Mouse (Mus musculus) kidney, postnatal 14 days (tissue): ENCODE data around the gene Traf3ip1.

Experiments
- DNase-seq: peaks from one replicate; pipeline ENCODE4 v3.0.0; 2022; ENCODE audit warnings: mixed read lengths

Gene Traf3ip1

GRCm38 (mm10) chr1:91537786-91538569 is 43.5 kb downstream of the Traf3ip1 start:
- no peak for DNase-seq

DNA sequence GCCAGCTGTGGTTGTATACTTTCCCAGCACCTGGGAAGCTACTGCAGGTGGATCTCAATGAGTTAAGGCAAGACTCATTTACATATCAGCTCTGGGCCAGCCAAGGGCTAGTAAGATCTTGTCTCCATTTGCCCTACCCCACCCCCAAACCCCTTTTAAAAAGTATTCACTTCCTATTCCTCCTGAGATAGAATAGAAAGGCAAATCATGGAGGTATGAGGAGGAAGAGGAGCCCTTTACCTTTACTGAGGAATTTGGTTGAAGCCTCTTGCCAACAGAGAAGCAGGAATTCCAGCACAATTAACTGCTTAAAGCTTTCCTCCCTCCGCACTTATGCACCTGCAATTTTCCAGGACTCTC is 44.1 kb downstream of the Traf3ip1 start:
- DNase-seq: no peak

- no peak for DNase-seq
Measured at GRCm38 (mm10) chr1:91539246-91539645, 44.8 kb downstream of the Traf3ip1 start.

GRCm38 (mm10) chr1:91539704-91540270 is 45.3 kb downstream of the Traf3ip1 start:
- DNase-seq: peak; percentile 36

DNA sequence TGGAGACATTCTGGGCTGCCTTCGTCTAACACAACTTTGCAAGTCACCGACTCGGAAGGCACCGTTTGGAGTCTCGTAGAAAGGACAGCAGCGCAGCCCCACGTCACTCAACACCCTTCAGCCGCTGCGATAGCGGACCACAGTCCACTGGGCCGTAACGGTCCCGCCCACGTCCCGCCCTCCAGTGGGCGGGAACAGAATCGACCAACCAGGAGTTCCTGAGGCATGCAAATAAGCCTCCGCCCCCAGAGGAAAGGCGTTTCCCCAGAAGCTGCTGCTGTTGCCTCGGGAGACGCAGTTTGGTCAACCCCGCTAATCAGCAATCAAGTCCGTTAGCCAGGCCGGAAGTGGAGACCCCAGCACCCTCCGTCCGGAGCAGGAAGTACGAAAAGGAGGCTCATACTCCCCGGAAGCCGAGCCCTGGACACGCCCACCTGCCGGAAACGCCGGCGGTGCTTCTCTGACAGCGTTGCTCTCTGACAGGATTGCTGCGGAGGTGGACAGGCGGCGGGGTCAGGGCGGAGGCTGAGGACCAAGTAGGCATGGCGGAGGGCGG is 45.9 kb downstream of the Traf3ip1 start, which contains the start of gene Asb1:
TSS of gene Asb1 (plus strand) at position 274 of the 556 bp plus-strand sequence.
- peak; percentile 97 for DNase-seq

DNA sequence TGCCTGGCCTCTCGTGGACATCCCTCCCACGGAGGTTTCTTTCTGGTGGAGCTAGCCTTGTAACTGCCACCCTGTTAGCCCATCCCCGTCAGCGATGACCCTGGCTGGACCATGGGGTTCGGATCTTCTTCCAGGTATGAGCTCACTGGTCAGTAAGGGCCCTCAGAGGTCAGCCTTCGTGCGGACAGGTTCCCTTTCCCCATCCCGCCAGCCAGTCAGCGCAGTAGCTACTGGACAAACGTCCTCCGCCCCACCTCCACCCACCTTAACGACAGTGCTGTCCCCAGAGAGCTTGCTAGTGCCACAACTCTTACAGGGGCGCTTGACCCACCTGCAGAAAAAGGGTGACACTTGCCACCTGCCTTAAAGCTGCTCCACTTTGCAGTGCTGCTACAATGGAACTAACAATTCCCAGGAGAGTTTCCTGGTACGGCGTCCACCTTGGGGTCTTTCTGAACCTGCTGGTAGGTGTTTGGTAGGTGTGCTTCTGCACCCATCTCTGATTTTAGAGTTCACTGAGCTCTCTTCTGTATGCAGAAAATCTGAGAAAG is 46.7 kb downstream of the Traf3ip1 start:
- DNase-seq: no peak

DNA sequence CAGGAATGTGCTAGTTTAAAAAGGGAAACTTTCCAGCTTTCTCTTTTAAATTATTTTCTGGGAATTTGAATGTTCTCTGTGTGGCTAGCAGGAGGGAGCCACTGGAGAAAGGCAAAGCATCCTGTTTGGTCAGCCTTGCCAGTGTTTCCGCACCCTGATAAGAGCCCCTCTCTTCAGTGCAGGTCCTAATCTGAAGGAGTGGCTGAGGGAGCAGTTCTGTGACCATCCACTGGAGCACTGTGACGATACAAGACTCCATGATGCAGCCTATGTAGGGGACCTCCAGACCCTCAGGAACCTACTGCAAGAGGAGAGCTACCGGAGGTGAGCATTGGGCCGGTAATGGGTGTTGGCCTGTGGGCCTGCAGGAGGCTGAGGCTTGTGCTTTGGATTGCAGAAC is 49.5 kb downstream of the Traf3ip1 start:
- DNase-seq: no peak

DNA sequence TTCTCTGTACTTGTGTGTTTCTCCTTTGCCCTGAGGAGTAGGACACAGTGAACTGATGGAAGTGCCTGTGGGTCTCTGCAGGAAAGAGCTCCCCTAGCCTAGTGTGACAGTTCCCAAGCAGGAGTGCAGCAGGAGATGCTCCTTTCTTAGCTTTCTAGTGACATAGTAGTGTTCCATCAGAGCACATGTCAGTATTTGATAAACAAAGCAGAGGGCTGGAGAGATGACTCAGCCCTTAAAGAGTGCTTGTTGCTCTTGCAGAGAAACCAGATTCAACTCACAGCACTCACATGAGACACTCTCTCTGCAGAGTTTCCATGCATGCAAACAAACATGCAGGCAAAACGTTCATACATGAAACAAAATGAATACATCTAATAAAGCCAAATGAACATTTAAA is 50.8 kb downstream of the Traf3ip1 start:
- no peak for DNase-seq

DNA sequence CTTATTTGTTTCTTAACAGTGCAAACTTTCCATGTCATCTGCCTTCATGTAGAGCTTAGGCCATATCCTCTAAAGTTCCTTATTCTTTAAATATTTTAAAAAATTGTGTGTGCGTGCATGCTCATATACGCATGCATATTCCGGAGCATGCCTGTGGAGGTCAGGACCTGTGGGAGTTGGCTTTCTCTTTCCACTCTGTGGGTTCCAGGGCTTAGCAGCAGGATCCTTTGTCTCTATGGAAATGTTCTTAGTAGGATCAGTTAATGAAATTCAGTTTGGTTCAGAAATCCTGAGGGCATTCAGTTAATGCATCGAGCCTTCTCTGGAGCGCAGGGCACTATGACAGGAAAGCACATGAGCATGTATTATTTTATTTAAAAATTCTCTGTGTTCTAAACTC is 53.1 kb downstream of the Traf3ip1 start:
- DNase-seq: no peak

DNA sequence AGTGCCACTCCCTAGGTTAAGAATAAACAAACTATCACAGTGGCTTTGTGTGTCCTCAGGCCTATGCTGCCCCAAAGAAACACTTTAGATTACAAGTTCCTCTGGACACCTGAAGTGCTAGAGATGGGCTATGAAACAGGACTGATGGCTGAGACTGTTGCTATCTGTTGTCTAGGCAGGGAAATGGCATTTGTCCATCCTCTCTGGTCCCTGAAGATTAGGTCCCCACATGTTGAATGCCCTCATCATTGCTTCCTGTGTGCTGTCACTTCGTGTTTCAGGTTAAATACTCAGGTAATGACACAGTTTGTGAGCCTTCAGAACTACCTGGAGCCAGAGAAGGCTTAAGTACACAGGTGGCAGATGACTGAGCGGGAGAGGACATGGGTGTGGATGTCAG is 54.6 kb downstream of the Traf3ip1 start:
- DNase-seq: no peak

GRCm38 (mm10) chr1:91557099-91557498 is 62.7 kb downstream of the Traf3ip1 start:
- no peak for DNase-seq

DNA sequence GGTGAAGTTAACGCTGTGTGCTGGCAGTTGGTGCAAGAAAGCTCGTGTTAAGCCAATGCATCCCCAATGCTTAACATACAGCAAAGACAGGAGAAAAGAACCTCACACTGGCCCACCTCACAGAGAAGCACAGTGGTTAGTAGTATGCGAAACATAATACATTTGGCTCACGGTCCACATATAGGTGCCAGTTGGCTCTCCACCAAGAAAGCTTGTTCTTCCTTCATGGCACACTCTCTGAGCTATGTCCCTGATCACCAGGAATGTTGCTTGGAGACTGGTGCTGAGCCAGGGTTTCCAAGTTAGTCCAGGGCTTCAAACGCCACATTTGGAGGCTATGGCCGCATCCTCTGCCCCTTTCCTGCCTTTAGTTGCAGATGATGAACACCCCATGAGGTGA is 66.8 kb downstream of the Traf3ip1 start:
- DNase-seq: no peak

DNA sequence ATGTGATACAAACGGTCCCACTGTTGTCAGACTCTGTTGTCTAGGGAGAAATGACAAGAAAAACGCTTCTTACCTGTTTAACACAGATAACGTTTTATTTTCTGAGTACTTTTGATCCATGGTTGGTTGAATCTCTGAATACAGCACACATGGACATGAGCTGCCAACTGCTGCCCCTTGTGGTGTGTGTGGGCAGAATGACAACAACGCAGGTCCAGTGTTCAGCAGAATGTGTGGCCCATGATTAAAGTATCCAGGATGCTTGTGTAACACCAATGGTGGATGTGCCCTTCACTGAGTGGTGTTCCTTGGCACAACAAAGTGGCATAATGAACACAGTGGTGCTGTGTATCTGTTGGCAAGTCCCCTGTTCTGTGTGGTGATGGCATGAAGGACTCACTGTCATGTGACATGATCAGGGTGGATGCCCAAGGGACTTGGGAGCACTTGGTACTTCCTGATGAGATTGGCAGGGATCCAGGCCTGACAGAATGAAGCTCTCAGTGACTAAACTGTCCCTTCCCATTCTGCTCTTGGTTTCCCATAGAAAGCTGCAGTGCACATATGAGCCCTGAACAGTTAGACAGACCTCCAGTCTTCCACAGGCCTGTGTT is 68.6 kb downstream of the Traf3ip1 start:
- no peak for DNase-seq

DNA sequence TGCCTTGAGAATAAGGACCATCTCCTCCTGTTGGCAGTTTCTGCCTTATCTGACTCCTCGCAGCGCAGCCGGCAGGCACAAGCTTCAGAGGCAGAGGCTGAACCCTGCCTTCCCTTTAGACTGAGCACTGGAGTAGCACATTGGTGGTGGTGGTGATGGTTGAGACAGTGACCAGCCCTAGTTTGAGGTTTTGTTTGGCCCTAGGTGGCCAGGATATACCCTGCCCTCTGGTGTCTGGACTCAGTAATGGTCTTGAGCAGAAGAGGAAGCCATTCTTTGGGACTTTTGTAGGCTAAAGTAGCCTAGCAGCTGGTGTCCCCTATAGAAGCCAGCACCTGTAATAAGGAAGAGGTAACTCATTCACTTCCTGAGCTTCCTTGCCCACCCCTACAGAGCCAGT is 69.6 kb downstream of the Traf3ip1 start:
- peak; percentile 14 for DNase-seq

- DNase-seq: no peak
Measured at GRCm38 (mm10) chr1:91564598-91564997, 70.2 kb downstream of the Traf3ip1 start.

DNA sequence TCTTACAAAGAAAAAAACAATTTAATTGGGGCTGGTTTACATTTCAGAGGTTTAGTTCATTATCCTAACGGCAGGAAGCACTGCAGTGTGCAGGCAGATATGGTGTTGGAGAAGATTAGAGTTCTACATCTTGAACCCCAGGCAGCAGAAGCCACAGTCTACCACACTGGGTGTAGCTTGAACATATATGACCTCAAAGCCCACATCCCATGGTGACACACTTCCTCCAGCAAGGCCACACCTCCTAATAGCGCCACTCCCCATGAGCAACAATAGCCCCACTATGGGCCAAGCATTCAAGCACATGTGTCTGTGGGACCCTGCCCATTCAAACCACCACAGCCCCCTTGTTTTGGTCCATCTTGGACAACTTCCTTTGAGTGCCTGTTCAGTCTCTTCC is 72.8 kb downstream of the Traf3ip1 start:
- no peak for DNase-seq

DNA sequence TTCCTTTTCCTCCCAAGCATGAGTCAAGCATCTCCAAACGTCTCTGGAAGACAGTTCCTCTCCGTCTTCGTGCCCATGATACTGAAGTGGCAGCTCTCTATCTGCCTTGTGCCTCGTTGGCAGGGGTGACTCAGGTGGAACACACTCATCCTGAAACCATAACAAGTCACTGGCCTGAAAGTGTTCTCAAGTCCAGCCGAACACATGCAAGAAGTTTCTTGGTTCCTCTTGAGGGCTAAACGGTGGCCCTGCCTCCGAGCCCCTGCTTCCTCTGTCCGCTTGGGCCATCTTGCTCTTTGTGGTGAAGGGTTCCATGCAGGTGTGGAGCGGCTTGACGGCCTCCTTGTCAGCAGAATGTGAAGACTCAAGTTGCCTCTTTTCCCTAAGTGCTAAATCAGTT is 78.0 kb downstream of the Traf3ip1 start:
- no peak for DNase-seq

GRCm38 (mm10) chr1:91574208-91574607 is 79.8 kb downstream of the Traf3ip1 start:
- DNase-seq: peak; percentile 59

DNA sequence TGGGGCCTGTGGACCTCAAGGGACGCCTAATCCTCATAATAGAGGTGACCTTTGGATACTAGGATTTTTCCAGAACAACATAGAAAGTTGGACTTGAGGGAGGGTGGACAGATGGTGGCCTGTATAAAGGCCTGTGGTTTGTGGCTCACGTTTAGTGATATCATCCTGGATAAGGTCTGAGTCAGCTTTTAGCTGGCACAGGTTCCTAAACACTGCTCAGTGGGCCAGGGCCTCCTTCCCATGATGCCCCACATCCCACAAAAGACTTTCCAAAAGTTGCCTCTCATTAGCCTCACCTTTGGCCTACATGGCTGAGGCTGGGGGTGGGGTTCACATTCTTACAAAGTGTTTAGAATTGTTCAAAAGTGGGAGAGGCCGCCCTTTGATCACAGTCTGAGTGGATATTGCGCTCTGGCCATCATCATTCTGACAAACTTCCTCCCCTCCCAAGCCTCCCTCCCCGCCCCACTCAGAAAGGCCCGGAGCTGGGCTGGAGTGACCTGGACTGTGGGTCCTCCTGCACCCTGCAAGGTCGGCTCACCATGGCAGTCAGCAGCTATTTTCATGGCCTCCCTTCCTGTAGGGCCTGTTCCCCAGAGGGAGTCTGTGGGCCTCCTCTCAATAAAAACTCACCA is 83.6 kb downstream of the Traf3ip1 start:
- no peak for DNase-seq
